Mouse (Mus musculus) heart, postnatal 10 days (tissue): ENCODE data around the gene Dtnb. TPM values are rescaled to one million over a fixed set of nuclear protein-coding genes. Genes with fewer than 3 reads are reported as not detected.

Experiments used
- DNase-seq, 2 experiments: peaks; one replicate each; pipeline ENCODE4 v3.0.0; 2021
- intact Hi-C: fragments of 180-260 bp; cut with DNase I; formaldehyde crosslinking; loops from one replicate; pipeline ENCODE4 v1.15.1; 2025
- total RNA-seq, 2 experiments: library from RNA; stranded (reverse); gene quantifications; 2 replicates each; pipeline ENCODE4 v1.2.3; 2021

Gene Dtnb
- total RNA-seq, 2 experiments from 2014 or later, result 6.8 to 7.3 TPM

DNA sequence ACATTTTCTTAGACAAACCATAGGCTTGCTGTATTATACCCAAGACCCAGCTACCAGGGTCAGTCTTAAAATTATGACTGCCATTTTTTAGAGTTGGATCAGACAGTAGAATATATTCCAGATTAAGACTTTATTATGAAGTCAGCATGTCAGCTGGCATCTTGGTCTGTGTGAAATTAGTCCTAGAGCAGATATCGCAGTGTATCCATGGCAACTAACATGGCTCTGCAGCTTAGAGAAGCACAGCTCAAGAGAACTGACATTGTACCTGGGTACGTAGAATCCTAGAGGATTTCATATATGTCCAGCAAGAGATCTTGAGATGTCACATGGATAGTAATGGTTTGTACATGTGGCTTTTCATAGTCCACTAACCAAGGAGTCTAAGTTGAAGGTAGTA, 148.3 kb downstream of the Dtnb start:
- DNase-seq, result no peak
- intact Hi-C loops, result no loop called here

GRCm38 (mm10) chr12:3723762-3724161, 151.6 kb downstream of the Dtnb start:
- intact Hi-C loops, result no loop called here
- DNase-seq, result peak; percentile 56 to 66

- intact Hi-C loops, result no loop called here
- no peak for DNase-seq
Observed at GRCm38 (mm10) chr12:3724822-3725370, 152.7 kb downstream of the Dtnb start.

DNA sequence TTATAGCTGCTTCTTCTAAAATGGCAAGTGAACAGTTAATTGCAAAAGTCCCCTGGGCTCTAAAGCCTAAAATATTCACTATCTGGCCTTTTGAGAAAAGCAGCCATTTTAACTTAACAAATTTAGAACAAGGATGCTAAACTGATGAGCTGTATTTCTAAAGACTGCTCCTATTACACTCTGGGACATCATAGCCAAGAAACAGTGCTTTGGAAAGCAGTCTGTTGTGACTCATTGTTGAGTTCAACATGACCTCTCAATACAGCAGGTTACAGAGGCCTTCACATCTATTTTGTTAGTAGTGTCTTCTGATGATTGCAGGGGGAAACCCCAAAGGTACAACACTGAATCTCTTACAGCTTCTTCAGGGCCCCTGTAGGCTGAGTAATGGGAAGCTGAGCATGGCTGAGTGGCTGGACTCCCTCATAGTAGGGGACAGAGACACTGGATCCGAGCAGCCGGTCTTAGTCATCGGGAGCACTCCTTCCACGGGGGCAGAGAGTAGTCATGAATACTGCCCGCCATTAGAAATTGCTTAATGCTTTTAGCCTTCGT, 157.4 kb downstream of the Dtnb start:
- DNase-seq, result peak in 1 of 2 experiments; percentile 10
- intact Hi-C loops, result no loop called here

GRCm38 (mm10) chr12:3732623-3733265, 160.6 kb downstream of the Dtnb start:
- intact Hi-C loops, result no loop called here
- peak; percentile 33 to 43 for DNase-seq

GRCm38 (mm10) chr12:3733328-3733727, 161.1 kb downstream of the Dtnb start:
- DNase-seq, result no peak
- intact Hi-C loops, result no loop called here

DNA sequence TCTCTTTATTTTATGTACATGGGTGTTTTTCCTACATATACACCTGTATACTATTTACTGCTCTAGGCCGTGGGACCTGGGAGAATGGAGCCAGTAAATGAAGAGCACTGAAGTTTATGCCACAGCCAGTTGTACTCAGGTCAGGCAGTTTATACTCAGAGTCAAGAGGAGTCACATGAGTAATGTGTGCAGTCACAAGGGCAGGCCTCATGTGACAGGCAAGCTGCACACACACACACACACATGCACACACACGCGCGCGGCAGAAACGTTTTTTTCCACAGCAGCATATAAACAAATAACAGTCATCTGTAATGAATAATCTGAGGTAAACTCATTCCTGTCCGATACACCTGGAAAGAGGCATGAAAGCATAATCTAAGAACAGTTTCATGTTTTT, 164.8 kb downstream of the Dtnb start:
- no peak for DNase-seq
- intact Hi-C loops, result no loop called here

- DNase-seq, result no peak
- intact Hi-C loops, result no loop called here
Observed at GRCm38 (mm10) chr12:3738741-3739529, 166.8 kb downstream of the Dtnb start.

GRCm38 (mm10) chr12:3739749-3740704, 167.8 kb downstream of the Dtnb start:
- no peak for DNase-seq
- intact Hi-C loops, result no loop called here

- no peak for DNase-seq
- intact Hi-C loops, result no loop called here
Observed at GRCm38 (mm10) chr12:3740705-3741081, 168.5 kb downstream of the Dtnb start.

- intact Hi-C loops, result no loop called here
- DNase-seq, result peak; percentile 52 to 67
Observed at GRCm38 (mm10) chr12:3745432-3746105, 173.4 kb downstream of the Dtnb start.

DNA sequence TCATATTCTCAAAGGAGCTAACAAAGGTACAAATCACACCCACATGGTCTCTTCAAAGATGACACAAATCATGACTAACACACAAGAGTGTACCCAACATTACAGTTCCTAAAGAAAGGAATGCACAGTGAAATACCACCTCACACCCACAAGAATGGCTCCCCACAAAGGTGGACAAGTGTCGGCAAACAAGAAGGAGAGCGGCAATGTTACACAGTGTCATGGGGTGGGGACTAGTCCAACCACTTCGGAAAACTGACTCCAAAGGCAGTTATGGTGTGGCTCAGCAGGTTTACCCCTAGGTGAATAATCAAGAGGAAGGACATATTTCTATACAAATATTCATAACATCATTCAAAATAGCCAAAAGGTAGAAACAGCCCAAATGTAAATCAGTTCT, 174.2 kb downstream of the Dtnb start:
- intact Hi-C loops, result no loop called here
- DNase-seq, result no peak

- intact Hi-C loops, result no loop called here
- DNase-seq, result no peak
Observed at GRCm38 (mm10) chr12:3747583-3747982, 175.4 kb downstream of the Dtnb start.

DNA sequence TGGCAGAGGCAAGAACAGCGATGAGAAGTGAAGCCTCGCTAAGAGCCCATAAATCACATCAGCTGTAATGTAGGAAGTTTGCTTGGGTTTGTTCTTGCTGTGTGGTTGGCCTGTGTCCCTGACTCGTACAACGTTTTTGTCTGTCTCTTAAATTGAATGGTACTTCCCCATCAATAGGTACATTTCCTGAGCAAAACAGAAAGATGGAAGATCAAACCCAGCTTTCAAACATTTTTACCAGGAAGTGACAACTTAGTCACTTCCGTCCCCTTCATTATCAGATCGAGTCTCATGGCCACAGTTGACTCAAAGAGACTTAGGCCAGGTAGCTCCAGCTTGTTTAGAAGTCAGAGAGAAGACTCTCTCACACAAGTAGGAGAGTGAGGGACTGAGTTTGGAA, 183.3 kb downstream of the Dtnb start:
- intact Hi-C loops, result no loop called here
- DNase-seq, result no peak

DNA sequence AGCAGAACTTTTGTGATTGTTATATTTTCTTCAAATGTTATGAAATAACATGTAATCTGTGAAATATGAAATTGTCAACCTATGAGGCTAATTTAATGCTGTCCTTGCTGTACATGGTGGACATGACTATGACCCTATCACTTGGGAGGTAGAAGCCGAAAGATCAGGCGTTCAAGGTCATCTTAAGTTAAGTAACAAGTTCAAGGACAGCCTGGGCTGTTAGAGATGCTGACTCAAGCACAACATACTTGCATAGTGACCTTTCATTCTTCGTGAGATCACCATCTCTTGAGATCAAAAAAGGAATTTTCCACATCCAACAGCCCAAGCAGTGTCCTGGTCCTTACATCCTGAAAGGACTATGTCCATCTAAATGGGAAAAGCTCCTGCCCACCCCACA, 184.0 kb downstream of the Dtnb start:
- no peak for DNase-seq

GRCm38 (mm10) chr12:3758127-3758526, 185.9 kb downstream of the Dtnb start:
- intact Hi-C loops, result no loop called here

More for the DNA sequence above, 184.0 kb downstream of the Dtnb start:
- intact Hi-C loops, result no loop called here

DNA sequence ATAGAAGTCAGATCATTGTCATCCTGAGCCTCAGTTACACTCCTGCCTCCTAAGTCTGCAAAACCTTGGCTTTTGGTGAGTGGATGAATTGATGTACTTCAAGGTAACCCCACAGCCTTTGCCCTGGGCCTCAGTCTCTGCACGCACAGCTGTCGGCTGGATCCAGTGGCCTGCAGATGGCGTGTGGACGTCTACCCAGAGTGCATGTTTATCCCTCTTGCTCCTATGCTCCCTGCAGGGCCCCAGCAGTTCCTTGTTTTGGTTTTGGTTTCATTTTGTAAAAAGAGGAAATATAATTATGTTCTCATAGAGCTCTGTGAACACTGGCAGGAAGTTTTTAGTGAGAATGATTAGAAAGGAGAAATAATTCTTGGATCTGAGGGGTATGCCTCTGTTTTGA, 187.2 kb downstream of the Dtnb start:
- intact Hi-C loops, result no loop called here
- peak; percentile 58 to 64 for DNase-seq

More at GRCm38 (mm10) chr12:3758127-3758526, 185.9 kb downstream of the Dtnb start:
- DNase-seq, result no peak

GRCm38 (mm10) chr12:3760876-3761590, 188.9 kb downstream of the Dtnb start:
- no peak for DNase-seq

More at GRCm38 (mm10) chr12:3760876-3761590, 188.9 kb downstream of the Dtnb start:
- intact Hi-C loops, result loop anchor here (2.0 kb wide), 1 partner anchor 20 kb away; no protein-coding TSS in a partner anchor
